ENCODE assay signal across 18 mouse cellular contexts in the genomic region with DNA sequence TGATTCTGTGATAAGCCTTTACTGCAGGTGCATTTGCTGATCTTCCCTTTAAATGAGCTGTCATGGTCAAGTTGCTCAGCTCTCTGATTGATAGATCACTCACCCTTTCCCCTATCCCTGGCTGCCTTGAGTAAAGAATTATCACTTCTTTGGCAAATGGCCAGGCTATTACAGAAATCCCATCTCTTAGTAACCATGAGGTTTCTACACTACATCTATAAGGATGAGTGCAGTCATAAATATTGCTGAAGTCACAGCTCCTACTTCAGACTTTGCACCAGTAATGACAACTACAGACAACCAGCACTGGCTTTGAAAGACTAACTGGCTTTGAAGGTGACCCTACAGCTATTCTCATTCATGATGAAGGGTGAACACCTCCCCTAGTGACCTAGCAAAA.
"Had no signal": no experiment of that assay in that cellular context is flagged by ENCODE, and none has a peak within 500 bp of the region (broad histone marks: within the 10 kb centered on the region; RNA-seq: fewer than 3 reads in every experiment).

No protein-coding gene starts in this region.

- H3K9me3 ChIP-seq: liver, embryonic 13.5 days; midbrain, embryonic 12.5 days had no signal

- H3K27me3 ChIP-seq: liver, embryonic 13.5 days; midbrain, embryonic 12.5 days had no signal

- H3K4me1 ChIP-seq: liver, embryonic 13.5 days; midbrain, embryonic 12.5 days had no signal

- H3K36me3 ChIP-seq: liver, embryonic 13.5 days; midbrain, embryonic 12.5 days had no signal

- H3K4me3 ChIP-seq: liver, embryonic 13.5 days; midbrain, embryonic 12.5 days; myocyte had no signal

- H3K27ac ChIP-seq: liver, embryonic 13.5 days; macrophage; midbrain, embryonic 12.5 days; stomach, postnatal 0 days had no signal

- ATAC-seq: lung, postnatal 0 days; midbrain, embryonic 16.5 days had no signal

- H3K9ac ChIP-seq: liver, embryonic 13.5 days; lung, embryonic 14.5 days; midbrain, embryonic 12.5 days had no signal

- DNase-seq: kidney, adult 18-20 months; kidney, adult 9 months; kidney, postnatal 14 days; kidney, postnatal 4 days; liver, embryonic 13.5 days; lung, embryonic 14.5 days; right cerebral cortex, adult 18-20 months; right cerebral cortex, postnatal 14 days; right cerebral cortex, postnatal 4 days; thymus, adult 2 months; thymus, postnatal 14 days; thymus, postnatal 4 days had no signal

- H3K4me2 ChIP-seq: liver, embryonic 13.5 days; lung, embryonic 14.5 days; midbrain, embryonic 12.5 days had no signal
